ENCODE assay signal across 22 mouse cellular contexts in the genomic region with DNA sequence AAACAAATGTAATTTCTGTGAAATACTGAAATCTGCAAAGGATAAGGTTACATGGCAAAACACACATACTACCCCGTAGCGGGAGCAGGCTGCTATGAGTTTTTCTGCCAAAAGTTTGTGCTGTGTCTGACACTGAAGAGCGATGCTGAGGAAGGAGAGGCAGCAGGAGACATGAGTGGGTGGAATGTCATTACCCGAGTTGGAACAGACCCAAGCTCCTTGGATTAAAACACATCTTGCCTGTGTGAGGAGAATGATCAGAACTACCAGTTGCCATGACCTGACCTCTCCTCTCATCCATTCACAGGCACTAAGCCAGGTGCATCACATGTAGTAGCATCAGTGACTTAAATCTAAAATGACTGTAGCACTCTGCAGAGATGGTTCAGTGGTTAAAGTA.
DNase-seq lines count a peak whose midpoint lies in the region; ATAC-seq and TF ChIP-seq lines count a peak whose summit lies in the region.
"Had no signal": no experiment of that assay in that cellular context is flagged by ENCODE, and none has a peak within 500 bp of the region (broad histone marks: within the 10 kb centered on the region; RNA-seq: fewer than 3 reads in every experiment).

No protein-coding gene starts in this region.

- 51% methylated on average over 4 of the region's 4 CpGs for WGBS in hindbrain, postnatal 0 days
- 80% methylated on average over 4 of the region's 4 CpGs for WGBS in hindbrain, embryonic 14.5 days
- 89% methylated on average over 4 of the region's 4 CpGs for WGBS in intestine, postnatal 0 days

- DNase-seq in hindbrain, postnatal 0 days (ENCODE audit: low spot score) = peak; percentile 67
- DNase-seq in hindbrain, embryonic 14.5 days (ENCODE audit: low spot score) = no peak
- peak; percentile 39 to 66 for DNase-seq in right cerebral cortex, postnatal 10 days (ENCODE audit: low spot score in 2 of 2)
- DNase-seq in right cerebral cortex, postnatal 36 days (ENCODE audit: low spot score in 2 of 2) = no peak
- DNase-seq in cerebellum, adult 9-10 months = peak; percentile 86
- no peak for DNase-seq in heart, adult 18-20 months
- no peak for DNase-seq in heart, postnatal 10 days
- DNase-seq: adrenal gland, postnatal 14 days; heart, postnatal 4 days; kidney, adult 8-10 months; kidney, postnatal 36 days; thymus, postnatal 25 days had no signal

- no peaks in the 10 kb centered on the region for H3K9me3 ChIP-seq in hindbrain, postnatal 0 days (ENCODE audit: low read length)
- no peaks in the 10 kb centered on the region for H3K9me3 ChIP-seq in hindbrain, embryonic 14.5 days (ENCODE audit: control insufficient read depth, low read length)
- no peaks in the 10 kb centered on the region for H3K9me3 ChIP-seq in intestine, postnatal 0 days (ENCODE audit: control insufficient read depth)
- H3K9me3 ChIP-seq: forebrain, embryonic 15.5 days; heart, embryonic 13.5 days; limb, embryonic 13.5 days; midbrain, embryonic 15.5 days had no signal

- intact Hi-C loops in heart, postnatal 10 days (cut with DNase I) = no loop called here

- peak; percentile 24; the same call in 1 of the 2 replicates for ATAC-seq in hindbrain, postnatal 0 days
- no peak for ATAC-seq in hindbrain, embryonic 14.5 days (ENCODE audit: low FRiP score)
- ATAC-seq in intestine, postnatal 0 days = no peak
- ATAC-seq: activated CD4-positive, CD25-positive, alpha-beta regulatory T cell, adult 4 months; forebrain, embryonic 15.5 days; lung, postnatal 0 days; midbrain, embryonic 15.5 days; Patski had no signal

- TF ChIP-seq CTCF in hindbrain, postnatal 0 days (IDR thresholded peaks at IDR 0.05; ENCODE audit: low read depth) = no peak
- TF ChIP-seq CTCF in intestine, postnatal 0 days (IDR thresholded peaks at IDR 0.05; ENCODE audit: low read depth) = no peak

- H3K27me3 ChIP-seq in hindbrain, postnatal 0 days (ENCODE audit: insufficient read depth, low read length) = no peaks in the 10 kb centered on the region
- no peaks in the 10 kb centered on the region for H3K27me3 ChIP-seq in hindbrain, embryonic 14.5 days (ENCODE audit: control insufficient read depth, insufficient read depth, low read length)
- no peaks in the 10 kb centered on the region for H3K27me3 ChIP-seq in intestine, postnatal 0 days (replicated peaks; ENCODE audit: control insufficient read depth, insufficient read depth, low read length)
- H3K27me3 ChIP-seq: forebrain, embryonic 15.5 days; heart, embryonic 13.5 days; limb, embryonic 13.5 days; midbrain, embryonic 15.5 days; Patski had no signal

- H3K9ac ChIP-seq in hindbrain, postnatal 0 days (replicated peaks; ENCODE audit: low read length) = no peak overlapping the region
- no peak overlapping the region for H3K9ac ChIP-seq in hindbrain, embryonic 14.5 days
- H3K9ac ChIP-seq in intestine, postnatal 0 days (ENCODE audit: low read depth, low read length) = no peak overlapping the region
- H3K9ac ChIP-seq: forebrain, embryonic 15.5 days; heart, embryonic 13.5 days; limb, embryonic 13.5 days; liver, embryonic 14.5 days; midbrain, embryonic 15.5 days had no signal

- H3K27ac ChIP-seq in hindbrain, postnatal 0 days = 0 out of 2 replicates have a peak overlapping the region, but pooled peaks have one; percentile 38
- H3K27ac ChIP-seq in hindbrain, embryonic 14.5 days = no peak overlapping the region
- no peak overlapping the region for H3K27ac ChIP-seq in intestine, postnatal 0 days (ENCODE audit: low read depth, low read length)
- H3K27ac ChIP-seq: forebrain, embryonic 15.5 days; heart, embryonic 13.5 days; left cerebral cortex, adult 2 months; limb, embryonic 13.5 days; liver, embryonic 14.5 days; midbrain, embryonic 15.5 days had no signal

- no peaks in the 10 kb centered on the region for H3K4me1 ChIP-seq in hindbrain, postnatal 0 days (ENCODE audit: insufficient read depth, low read length)
- no peaks in the 10 kb centered on the region for H3K4me1 ChIP-seq in hindbrain, embryonic 14.5 days (replicated peaks; ENCODE audit: control insufficient read depth, insufficient read depth, low read length)
- H3K4me1 ChIP-seq in intestine, postnatal 0 days (replicated peaks; ENCODE audit: control insufficient read depth, insufficient read depth, low read length) = no peaks in the 10 kb centered on the region
- H3K4me1 ChIP-seq: forebrain, embryonic 15.5 days; heart, embryonic 13.5 days; limb, embryonic 13.5 days had no signal

- H3K36me3 ChIP-seq in hindbrain, postnatal 0 days (ENCODE audit: insufficient read depth, low read length) = no peaks in the 10 kb centered on the region
- H3K36me3 ChIP-seq in hindbrain, embryonic 14.5 days (replicated peaks; ENCODE audit: control insufficient read depth, insufficient read depth) = no peaks in the 10 kb centered on the region
- no peaks in the 10 kb centered on the region for H3K36me3 ChIP-seq in intestine, postnatal 0 days (ENCODE audit: control insufficient read depth, insufficient read depth)
- H3K36me3 ChIP-seq: forebrain, embryonic 15.5 days; heart, embryonic 13.5 days; limb, embryonic 13.5 days; midbrain, embryonic 15.5 days had no signal

- no peak overlapping the region for H3K4me2 ChIP-seq in hindbrain, postnatal 0 days (ENCODE audit: low read depth, low read length)
- no peak overlapping the region for H3K4me2 ChIP-seq in hindbrain, embryonic 14.5 days (replicated peaks)
- no peak overlapping the region for H3K4me2 ChIP-seq in intestine, postnatal 0 days (replicated peaks; ENCODE audit: low read depth)
- H3K4me2 ChIP-seq: forebrain, embryonic 15.5 days; heart, embryonic 13.5 days; limb, embryonic 13.5 days; midbrain, embryonic 15.5 days had no signal

- H3K4me3 ChIP-seq in hindbrain, postnatal 0 days (ENCODE audit: low read length) = no peak overlapping the region
- no peak overlapping the region for H3K4me3 ChIP-seq in hindbrain, embryonic 14.5 days (replicated peaks; ENCODE audit: low read length)
- H3K4me3 ChIP-seq in intestine, postnatal 0 days (ENCODE audit: low read depth, low read length) = no peak overlapping the region
- H3K4me3 ChIP-seq: forebrain, embryonic 15.5 days; heart, embryonic 13.5 days; left cerebral cortex, adult 2 months; limb, embryonic 13.5 days; midbrain, embryonic 15.5 days had no signal

Comparison
In these comparisons a context has a peak if more than half of its experiments do, and no peak if none do; other contexts are left out.
1. DNase-seq: peak in hindbrain, postnatal 0 days (single experiment), right cerebral cortex, postnatal 10 days (2 of 2) and cerebellum, adult 9-10 months (single experiment); none in hindbrain, embryonic 14.5 days (single experiment), right cerebral cortex, postnatal 36 days (0 of 2), heart, adult 18-20 months (0 of 2) and heart, postnatal 10 days (0 of 2).